Mouse (Mus musculus): ENCODE results near the gene Ubxn1.

Ubxn1 gene

DNA sequence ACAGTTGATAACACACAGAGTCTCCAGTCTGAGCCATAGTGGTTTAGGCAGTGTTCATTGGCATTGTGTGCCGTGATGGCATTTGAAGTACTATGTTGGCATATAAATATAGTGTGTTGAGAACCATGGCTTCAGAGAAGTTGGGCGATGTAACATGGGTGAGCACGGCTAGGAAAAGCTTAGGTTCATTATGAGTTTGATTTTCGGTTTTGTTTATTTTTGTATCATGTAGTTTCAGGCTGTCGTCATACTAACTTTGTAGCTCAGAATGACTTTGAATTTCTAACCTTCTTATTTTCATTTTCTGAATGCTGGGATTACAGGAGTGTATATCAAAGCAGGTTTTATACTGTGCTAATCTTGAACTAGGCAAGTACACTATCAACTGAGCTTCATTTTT lies 32.1 kb downstream of the Ubxn1 start:
- DNase-seq, result no peak

DNA sequence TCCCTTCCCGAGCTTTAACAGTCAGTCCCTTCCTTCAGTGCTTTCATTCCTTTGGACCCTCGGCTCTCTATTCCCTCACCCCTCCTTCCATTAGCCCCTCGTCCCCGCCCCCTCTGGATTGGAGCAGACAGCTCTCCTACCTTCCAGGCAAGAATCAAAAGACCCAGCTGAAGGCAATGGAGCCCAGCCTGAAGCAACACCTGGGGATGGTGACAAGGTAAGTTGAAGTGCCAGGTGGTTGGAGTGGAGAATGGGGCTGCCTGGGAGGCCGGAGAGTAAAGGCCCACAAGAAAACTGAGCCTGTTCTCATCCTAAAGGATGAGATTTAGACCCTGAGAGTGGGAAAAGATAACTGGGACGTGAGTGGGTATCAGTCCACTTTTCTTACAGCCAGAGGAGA lies 37.2 kb downstream of the Ubxn1 start:
- no peak for DNase-seq

DNA sequence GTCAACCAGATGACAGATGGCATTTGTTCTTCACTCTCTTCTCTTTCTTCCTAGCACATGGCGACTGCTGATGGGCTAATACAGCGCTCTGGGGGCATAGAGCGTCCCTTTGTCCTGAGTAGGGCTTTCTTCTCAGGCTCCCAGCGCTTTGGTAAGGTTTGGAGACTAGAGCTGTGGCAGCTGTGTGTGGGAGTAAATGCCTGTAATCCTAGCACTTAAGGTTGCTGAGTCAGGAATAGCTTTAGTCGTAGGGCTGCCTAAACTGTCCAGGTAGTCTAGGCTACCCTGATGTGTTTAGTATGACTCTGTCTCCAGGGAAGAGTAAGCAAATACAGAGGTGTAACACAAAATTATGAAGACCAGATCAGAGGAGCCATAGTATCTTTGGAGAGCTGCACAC lies 40.5 kb downstream of the Ubxn1 start:
- no peak for DNase-seq

DNA sequence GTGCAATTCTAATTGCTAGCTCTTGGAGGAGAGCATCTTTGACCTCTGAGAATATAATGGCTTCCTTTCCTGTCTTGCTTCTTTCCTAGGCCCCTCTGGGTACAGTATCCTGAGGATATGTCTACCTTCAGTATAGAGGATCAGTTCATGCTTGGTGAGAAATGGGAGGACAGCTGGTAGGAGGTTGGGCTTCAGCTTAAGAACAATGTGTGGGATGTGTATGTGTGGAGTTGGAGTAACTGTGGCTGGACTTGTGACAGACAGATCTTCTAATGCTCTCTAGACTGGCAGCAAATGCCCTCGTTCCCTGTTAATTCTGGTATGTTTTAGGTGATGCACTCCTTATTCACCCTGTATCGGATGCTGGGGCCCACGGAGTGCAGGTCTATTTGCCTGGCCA lies 42.9 kb downstream of the Ubxn1 start:
- no peak for DNase-seq

DNA sequence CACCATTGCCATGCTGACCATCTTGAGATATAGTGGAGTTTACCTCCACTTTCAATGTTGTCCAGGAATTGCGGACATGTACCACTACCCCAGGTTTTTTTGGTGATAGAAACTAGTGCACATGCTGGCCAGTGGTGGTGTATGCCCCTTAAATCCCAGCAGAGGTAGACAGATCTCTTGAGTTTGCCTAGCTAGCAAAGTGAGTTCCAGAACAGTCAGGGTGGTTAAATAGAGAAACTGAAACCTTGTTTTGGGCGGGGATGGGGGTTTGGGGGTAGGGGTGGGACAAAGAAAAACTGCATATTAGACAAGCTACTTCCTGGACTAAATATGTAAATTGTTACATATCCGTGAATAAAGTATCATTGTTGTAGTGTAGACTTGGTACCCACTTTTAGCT lies 47.7 kb downstream of the Ubxn1 start:
- no peak for DNase-seq

DNA sequence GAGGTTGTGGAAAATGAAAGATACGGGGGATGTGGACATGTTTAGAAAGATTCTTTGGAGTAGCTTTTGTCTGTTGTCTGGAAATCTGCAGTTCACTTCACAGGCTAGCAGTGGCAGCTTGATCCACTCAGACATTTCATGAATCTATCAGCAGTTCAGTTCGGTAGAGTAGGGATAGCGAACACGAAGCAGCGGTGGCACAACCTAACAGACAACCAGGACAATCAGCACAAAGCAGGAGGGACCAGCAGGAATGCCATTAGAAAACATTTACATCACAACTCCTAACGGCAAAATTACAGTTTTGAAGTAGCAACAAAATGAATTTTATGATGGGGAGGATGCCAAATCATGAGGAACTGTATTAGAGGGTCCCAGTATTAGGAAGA lies 48.4 kb downstream of the Ubxn1 start:
- no peak for DNase-seq

DNA sequence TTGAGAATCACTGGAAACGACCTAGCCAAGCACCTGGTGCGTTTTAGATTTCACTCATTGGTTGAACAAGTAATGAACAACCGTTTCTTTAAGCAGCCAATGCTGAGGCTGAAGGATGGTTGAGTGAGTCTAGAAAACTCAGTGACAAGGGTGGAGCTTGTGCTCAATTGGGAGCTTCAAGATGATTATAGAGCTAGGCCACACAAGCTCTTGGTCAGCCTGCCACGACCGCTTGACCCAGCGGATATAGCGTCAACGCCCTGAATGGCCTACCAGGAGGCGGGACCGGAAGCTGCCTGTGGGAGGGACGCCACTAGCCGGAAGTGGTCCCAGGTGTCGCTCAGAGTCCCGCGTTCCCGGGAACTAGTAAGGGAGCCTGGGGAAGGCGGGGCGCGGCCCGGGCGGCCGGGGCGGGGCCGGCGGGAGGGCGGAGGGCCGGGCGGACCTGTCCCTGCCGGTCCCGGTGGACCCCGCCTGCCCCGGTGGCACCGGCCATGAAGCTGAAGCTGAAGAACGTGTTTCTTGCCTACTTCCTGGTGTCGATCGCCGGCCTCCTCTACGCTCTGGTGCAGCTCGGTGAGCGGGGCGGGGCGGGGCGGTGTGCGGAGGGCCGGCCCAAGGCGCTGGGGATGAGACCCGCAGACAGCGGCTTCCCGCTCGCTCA lies 48.9 kb downstream of the Ubxn1 start, which contains the start of gene B3gat3:
Gene B3gat3 (plus strand): TSS at position 302 of the 664 bp plus-strand sequence.
- DNase-seq, result peak; percentile 94 to 96

DNA sequence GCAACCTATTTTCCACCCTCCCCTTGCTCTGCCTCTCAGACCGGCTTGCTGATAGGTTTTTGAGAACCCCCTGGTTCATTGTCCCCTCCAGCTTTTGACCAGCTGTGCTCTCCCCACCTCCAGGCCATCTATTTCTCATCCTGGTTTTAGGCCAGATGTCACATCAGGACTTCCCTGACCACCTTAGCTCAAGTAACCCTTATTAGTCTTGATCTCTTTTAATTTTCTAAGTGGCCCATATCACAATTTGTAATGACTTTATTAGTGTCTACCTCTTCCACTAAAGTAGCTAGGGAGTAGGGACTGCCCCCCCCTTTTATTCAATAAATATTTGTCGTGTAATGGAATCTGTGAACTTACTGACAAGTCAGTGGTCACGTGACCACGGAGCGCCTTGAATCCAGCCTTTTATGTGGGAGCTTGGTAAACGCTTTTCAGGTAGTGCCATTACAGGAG lies 49.6 kb downstream of the Ubxn1 start:
- peak in 1 of 2 experiments; percentile 38 for DNase-seq

DNA sequence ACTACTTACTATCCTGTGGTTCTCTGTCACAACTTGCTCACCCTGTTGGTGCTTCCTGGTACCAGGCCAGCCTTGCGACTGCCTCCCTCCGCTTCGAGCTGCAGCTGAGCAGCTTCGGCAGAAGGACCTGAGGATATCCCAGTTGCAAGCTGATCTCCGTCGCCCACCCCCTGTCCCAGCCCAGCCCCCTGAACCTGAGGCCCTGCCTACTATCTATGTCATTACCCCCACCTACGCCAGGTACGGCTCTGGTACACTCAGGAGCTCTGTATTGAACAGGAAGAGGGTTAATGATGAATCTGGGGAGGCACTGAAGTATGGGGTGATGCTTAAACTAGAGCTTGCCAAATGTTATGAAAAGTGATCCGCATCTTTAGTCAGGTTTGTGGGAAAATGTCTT lies 50.4 kb downstream of the Ubxn1 start:
- DNase-seq, result peak in 1 of 2 experiments; percentile 18

All from cerebellum, postnatal 14 days (tissue).